Mouse (Mus musculus) left cerebral cortex, adult 18-20 months (tissue): Measurements from ENCODE around the gene Calhm3. TPM values are rescaled to one million over a fixed set of nuclear protein-coding genes. Genes with fewer than 3 reads are reported as not detected.

Source experiments
- DNase-seq, 2 experiments: peaks; one replicate each; pipeline ENCODE4 v3.0.0; 2021 to 2022; ENCODE audit warnings: low spot score in 2 of 2, mixed read lengths in 1 of 2
- long read RNA-seq, 2 experiments: library from polyadenylated mRNA; stranded (forward); transcript quantifications; one replicate each; pipeline ENCODE4 v2.0.0; 2021
- total RNA-seq, 2 experiments: library from RNA; stranded (reverse); gene quantifications; 2 replicates each; pipeline ENCODE4 v1.2.3; 2021

Calhm3 gene
- total RNA-seq, result not detected
- long read RNA-seq, experiment 1, result 0 reads
- long read RNA-seq, experiment 2, partial matches to known transcripts, result 0 of 1 reads
- long read RNA-seq, experiment 2, other reads (novel, unspliced or antisense), result 1 of 1 reads

DNA sequence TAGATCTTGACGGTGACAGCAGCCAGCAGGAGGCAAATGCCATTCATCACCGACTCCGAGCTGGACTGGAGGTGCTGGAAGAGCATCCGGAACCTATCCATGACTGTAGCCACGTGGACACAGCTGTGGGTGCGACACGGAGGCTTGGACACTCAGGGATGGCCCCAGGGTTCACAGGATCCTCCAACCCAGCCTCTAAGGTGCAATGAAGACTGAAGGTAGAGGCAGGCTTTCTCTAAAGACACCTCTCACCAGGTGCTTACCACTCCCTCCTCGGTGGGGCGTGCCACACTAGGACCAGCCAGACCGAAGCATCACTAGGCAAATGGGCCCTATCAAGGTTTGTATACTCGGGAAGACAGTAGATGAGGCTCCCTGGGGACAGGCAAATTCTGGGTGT, at the start of gene Calhm3:
Gene Calhm3, minus strand, starts transcription at position 101 of the 400 bp plus-strand sequence.
- DNase-seq, result no peak

DNA sequence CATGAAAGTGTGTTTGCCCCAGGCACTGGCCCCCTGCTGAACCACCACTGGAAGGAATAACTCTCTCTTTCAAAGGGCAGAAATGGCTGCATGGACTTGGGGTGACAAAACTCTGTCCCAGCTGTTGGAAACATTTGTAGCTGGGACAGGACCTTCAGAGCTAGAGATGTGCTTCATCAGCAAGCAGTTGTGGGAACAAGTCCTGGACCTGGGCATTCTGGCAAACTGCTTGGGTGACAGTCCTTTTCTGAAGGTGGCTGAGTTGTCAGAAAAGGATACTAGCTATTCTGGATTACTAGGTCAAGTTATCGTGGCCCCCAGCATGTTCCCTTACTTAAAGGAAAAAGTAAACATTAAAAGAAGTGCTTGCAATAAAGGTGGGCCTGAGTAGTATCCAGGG, 48.6 kb upstream of the Calhm3 start:
- DNase-seq, result no peak

DNA sequence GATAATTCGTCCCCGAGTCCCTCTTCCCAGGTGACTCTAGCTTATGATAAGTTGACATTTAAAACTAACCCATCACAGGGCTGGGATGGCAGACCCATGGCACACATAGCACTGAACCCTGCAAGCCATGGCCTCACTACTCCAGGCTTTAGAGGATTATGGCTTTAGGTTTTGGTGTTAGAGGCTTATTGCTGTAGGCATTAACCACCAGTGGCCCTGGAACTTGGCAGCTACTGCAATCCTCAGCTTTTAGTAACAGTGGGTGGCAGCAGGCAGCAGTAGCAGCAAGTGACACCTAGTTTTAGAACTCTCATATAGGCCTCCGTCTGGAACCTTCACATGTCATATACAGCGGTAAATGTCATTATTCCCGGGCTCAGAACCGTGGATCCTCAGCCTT, 47.1 kb upstream of the Calhm3 start:
- peak in 1 of 2 experiments; percentile 59 for DNase-seq

DNA sequence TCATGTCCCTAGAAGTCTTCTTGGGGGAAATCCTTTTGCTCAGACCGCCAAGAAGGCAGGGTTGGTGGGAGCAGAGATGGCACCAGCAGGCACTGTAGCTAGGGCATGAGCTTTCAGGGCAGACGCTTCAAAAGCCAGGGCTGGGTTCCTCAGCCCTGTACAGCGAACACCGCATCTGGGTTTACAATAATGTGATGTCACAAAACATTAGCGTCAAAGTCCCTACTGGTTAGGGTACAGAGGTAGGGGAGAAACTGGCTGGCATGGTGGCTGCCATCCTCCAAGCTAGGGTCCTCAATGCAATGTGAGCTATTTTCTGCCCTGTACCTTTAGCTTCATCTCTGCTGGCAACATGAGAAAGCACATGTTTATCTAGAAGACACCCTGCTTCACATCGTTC, 45.5 kb upstream of the Calhm3 start:
- no peak for DNase-seq

DNA sequence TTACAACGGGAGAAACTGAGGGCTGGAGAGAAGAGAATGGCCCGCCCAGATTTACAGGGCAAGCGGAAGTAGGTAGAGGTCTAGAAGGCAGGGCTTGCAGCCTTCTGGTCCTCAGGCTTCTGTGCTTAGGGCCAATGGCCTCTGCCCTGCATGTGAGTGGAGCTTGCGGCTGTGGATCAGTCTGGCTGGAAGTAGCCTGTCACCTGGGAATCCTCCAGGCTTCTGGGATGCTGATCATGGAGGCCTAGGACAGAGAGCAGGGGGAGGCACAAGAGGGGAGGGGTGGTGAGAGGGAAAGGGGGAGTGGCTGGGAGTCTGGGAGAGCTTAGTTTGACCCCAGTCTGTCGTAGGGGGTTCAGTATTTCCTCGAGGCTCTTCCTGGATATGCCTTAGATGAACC, 44.9 kb upstream of the Calhm3 start:
- no peak for DNase-seq

DNA sequence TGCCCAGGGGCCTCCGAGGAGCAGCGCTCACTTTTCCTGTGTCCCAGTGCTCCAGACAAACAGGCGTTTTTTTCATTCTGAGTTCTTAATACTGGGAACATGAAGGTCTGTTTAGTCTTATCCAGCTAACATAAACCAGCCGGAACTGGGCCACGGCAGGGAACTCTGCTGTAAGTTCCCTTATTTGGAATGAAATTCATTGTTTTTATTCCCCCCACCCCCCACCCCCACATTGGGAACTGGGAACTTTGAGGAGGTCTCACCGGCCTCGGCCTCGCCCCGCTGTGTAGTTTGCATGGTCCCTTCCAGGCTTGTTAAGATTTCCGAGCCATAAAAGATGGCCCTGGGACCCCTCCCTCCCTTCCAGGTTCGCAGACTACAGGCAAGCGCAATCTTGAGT, 44.4 kb upstream of the Calhm3 start:
- no peak for DNase-seq

DNA sequence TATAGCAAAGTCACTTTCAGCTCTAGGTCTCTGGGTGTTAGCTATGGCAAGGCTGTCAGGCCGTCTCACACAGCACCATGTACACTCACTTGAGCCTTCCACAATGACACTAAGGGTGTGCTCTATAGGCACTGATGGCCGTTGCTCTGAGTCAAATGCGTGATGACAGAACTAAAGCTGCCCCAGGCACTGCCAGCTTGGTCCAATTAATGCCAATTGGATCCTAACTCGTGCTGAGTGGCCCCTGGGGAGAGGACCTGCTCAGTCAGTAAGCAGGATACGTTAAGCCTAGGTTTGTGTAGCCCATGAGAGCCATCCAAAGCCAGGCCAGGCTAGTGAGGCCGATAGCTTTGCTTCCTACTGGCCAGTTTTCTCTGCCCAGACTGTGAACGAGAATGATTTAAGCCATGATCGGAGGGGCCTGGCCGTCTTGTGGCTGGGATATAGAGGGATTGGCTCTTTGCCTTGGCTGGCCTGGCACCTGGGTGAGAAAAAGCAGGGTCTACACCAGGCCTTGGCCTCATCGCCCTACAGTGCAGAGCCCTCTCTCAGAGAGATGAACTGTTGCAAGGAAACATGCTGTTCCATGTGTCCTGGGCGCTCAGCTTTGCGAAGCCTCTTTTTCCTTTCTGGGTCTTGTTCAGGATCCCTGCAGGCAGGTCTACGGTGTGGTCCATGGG, 41.2 kb upstream of the Calhm3 start:
- no peak for DNase-seq

DNA sequence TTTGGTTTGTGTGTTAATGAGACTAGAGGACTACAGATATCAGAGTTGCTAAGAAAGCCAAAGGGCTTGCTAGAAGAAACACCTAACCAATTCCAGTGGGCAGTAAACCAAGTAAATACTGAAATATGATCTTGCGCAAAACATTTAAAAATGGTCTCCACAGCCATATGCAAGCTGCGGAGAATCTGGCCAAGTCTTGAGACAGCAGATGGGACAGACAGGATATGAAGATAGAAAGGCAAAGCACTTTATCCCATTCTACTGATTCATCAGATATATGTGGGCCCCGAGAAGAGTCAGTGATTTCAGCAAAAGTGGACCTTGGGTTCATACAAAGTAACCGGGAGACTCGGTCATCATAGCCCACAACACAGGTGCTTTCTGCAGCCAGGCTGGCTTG, 34.6 kb upstream of the Calhm3 start:
- no peak for DNase-seq

DNA sequence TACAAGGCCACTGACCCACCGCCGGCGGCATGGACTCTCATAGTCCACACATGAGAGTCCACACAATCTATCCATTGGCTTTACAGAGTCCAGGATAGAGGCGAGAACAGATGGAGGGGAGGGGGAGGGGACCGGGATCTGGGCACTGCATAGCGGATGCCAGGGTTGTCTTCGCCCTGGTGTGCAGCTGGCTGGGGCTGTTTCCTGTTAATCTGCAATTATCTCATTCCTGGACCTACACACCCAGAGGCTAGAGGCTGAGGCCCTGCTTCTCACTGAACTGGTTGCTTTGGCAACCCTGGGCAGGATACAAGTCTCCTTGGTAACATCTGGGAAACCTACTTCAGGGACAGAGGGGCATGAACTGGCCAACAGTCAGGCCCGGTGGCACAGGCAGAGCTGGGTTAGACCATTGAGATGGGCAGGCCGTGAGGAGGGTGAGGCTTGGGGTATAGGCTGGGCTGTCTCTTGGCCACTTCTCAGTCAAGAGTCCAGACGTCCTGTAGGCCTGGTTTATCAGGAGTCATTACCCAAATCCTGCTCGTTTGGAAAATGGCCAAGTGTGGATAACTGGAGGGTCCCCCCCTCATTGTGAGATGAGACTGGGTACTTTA, 31.1 kb upstream of the Calhm3 start:
- DNase-seq, result no peak

DNA sequence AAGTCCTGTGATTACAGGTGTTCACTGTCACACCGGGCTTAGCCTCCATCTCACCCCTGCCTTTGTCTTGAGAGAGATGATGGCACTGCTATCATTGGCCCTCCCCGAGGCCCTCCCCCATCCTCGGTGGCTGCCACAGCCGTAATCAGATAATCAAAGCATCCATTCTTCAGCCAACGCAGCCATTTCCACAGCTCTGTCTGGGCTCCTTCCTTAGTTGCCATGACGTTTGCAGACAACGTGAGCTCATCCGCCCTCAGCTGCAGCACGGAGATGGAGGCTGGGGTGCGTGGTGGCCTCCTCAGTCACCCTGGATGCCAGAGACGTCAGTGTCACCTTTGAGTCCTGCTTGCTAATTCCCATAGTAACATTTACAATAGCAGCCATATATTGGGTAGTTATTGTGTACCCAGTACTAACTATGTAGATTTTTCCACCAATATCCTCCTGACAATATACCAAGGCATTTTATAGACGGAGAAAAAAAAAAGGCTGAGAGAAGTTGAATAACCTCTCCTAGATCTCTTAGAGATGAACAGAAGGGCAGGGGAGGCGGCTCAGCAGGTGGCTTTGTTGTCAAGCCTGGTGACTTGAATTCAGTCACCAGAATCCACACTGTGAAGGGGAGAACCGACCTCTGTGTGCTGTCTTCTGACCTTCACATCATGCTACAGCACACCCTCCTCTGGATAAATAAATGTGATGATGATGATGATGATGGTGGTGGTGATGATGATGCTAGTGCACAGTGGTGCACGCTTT, 29.1 kb upstream of the Calhm3 start:
- peak in 1 of 2 experiments; percentile 40 for DNase-seq

DNA sequence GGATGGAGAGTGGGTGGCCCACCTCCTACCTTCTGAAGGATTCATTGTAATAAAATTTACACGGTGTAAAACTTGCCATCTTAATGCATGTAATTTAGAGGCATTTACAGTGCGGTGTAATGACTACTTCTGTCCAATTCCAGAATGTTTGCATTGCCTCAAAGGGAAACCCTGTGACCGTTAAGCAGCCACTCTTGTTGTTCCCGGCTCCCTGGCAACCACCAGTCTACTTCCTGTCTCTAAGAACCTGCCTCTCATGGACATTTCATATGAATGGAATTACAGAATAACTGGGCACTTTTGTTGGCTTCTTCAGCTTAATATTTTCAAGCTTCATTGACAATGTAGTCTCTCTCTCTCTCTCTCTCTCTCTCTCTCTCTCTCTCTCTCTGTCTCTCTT, 27.2 kb upstream of the Calhm3 start:
- no peak for DNase-seq

DNA sequence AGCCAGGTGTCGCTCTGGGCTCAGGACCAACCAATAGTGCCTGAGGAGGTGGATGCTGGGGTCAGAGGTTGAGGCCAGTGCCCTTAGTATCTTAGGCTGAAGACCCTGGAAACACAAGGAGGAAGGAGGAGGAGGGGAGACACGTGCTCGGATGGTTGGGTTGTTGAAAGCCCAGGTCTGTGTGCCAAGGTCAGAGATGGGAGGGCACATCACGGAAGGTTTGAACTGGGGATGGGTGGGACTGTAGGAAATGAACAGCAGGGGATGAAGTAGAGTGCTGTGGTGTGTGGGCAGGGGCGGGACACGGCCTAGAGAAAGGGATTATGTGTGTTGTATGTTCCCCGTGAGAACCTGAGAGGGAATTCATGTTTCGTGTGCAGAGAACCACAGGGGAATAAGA, 26.7 kb upstream of the Calhm3 start:
- no peak for DNase-seq

DNA sequence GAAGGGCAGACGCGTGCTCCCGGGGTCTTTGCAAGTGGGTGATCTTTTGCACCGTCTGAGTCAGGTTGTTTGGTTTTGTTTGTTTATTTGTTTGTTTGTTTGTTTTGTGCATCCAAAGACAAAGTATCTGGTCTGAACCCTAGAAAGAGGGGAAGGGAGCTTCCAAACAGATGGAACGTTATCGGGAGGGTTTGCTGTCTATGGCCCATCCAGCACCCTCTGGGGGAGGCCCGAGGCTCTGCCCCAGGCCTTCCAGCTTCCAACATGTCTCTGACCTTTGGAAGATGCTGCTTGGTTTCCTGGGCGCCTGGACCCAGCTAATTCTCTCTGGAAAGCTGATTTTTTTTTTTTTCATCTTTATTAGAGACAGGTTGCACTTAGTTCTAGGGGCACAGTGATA, 22.4 kb upstream of the Calhm3 start:
- DNase-seq, result no peak

DNA sequence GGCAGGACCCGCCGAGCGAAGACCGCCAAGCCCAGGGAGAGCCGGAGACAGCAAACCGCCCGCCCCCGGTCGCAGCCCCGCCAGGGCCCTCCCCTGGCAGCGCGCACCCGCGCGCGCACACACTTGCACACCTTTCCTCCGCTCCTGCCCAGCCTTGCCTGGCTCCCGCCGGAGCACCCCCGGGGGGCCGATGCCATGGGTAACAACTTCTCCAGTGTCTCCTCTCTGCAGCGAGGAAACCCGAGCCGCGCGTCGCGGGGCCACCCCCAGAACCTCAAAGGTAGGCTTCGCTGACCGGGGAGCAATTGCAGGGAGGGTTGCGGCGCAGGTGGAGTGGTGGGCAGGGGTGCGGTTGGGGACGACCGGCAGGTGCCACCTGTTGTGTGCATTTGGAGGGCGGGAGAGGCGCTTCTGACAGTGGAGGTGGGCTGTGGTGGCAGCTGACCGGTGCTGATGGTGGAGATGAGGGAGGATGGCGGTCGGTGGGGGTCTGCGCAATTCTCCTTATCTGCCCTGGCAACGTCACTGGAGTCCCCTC, 21.8 kb upstream of the Calhm3 start:
- peak; percentile 41 to 55 for DNase-seq

DNA sequence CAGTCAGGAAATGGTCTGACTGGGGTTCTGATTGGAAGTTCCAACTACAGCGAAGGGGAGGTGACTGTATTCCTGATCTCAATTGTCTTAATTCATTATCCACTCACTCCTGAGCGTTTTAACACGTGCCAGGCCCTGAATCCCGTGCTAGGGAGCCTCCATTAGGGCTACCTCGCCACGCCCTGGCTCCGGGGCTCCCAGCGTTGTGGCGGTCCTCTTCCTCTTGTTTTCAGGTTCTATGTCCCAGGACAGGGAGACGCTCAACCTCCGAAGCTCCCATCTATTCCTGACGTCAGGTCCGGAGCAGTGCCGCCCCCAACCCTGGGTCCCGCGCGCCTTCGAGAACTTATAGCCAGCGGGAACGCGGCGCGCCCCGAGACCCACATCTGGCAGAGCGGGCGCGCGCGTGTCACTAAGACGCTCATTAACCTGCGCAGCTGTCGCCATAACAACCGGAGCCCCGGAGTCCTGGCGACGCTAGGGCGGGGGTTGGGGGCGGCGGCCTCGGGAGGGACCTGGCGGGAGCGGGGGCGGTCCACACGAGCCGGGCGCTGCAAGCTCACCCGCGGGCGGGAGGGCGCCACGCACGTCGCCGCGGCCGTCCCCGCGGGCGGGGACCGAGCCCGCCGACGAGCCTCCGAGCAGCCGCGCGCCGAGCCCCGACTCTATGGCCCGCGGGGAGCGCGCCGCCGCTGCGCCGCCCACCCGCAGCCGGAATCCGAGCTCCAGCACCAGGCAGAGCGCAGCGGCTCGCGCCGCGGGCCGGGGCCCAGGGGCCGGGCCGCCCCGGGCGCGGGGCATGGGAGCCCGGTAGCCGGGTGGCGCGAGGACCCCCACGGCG, 21.1 kb upstream of the Calhm3 start, which contains the start of gene Neurl1a:
Gene Neurl1a, plus strand, starts transcription at position 390 of the 841 bp plus-strand sequence.
- DNase-seq, result peak; percentile 51 to 76

DNA sequence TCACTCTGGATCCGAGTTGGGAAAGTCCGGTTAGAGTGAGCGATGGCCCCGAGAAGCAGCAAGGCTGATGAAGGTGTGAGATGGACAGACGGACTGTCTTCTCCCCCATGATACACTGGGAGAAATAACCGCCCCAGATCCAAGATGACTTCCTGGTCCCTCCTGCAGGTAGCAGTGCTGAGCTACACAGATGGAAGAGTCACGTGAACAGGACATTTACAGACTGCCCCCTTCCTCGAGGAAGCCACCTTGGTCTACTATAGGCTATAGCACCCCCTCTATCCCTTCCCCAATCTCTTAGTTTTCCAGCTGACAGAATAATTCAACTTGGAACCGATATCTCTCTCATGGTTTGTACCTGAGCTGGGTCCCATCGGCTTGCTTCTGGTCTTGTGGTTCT, 20.4 kb upstream of the Calhm3 start:
- DNase-seq, result no peak

DNA sequence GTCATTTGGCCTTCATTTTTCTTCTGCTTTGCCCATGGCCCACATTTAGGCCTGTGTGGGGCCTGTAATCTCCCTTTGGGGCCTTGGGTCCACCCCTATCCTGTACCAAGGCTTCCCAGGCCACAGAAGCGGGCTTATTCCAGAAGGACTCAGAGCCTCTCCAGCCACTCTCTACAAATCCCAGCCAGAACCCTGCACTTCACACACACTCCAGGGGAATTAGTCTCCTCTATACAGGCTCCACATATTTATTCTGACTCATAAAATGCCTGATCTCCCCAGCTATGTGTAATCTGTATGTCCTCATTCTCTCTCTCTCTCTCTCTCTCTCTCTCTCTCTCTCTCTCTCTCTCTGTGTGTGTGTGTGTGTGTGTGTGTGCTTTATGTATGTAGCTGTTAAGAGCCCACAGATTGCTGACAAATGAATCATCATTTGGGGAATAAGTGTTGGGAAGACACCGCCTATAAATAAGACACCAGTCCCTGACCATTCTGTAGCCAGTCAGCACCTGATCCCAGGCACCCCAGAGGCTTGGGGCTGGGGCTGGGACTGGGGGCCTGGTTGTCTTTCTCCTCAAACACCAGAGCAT, 19.4 kb upstream of the Calhm3 start:
- DNase-seq, result no peak

DNA sequence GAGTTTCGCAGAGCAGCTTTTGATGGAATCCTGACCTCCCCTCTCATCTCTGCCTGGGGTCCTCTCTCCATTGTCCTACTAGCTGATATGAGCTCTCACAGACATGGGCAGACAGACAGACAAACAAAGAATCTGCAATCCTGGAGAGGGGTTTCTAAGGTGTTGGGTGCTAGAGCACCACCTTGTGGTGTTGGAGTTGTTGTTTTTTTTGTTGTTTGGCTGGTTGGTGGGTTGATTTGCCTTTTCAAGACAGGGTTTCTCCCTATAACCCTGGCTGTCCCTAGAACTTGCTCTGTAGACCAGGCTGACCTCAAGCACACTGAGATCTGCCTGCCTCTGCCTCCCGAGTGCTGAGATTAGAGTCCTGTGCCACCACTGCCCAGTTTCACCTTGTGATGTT, 17.9 kb upstream of the Calhm3 start:
- no peak for DNase-seq

DNA sequence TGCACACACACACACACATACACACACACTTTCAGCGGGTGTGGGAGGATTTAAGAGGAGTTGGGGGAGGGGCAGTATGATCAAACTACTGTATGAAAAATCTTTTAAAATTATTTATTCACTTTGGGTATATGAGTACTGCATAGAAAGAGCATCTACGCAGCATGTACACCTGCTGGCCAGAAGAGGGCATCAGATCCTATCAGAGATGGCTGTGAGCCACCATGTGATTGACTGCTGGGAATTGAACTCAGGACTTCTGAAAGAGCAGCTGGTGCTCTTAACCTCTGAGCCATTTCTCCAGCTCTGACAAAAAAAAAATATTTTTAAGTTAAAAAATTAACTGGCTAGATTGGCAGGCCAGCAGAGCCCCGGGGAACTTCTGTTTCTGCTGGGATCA, 17.0 kb upstream of the Calhm3 start:
- no peak for DNase-seq

DNA sequence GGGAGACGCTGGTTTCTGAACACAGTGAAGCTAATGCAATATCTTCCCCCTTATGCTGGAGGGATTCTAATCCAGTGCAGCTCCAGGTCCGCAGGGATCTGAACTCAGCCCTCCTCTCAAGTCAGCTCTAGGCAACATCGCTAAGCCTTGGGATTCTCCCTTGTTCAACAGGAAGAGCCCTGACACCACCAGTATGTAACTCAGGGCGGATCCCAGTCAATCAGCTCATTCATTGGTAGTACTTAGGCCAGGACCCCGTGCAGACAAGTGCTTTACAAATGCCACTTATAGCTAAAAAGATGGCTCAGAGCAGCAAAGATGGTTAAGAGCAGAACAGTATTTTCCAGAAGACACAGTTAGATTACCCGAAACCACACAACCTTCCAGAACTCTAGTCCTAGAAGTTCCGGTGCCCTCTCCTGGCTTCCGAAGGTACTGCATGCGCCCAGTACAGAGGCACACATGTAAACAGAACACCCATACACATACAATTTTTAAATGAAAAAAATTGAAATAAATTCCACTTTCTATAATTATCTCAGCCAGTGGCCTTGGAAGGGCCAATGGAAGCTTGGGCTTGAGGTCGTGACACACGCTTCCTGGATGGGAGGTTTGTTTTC, 11.3 kb upstream of the Calhm3 start:
- DNase-seq, result peak; percentile 90 to 97
